Mouse (Mus musculus): Measurements from ENCODE around the gene Thop1.

The Thop1 gene

GRCm38 (mm10) chr10:81106113-81106721, 36.4 kb downstream of the Thop1 start:
- DNase-seq (ENCODE audit: low read depth, low spot score): peak; percentile 100

DNA sequence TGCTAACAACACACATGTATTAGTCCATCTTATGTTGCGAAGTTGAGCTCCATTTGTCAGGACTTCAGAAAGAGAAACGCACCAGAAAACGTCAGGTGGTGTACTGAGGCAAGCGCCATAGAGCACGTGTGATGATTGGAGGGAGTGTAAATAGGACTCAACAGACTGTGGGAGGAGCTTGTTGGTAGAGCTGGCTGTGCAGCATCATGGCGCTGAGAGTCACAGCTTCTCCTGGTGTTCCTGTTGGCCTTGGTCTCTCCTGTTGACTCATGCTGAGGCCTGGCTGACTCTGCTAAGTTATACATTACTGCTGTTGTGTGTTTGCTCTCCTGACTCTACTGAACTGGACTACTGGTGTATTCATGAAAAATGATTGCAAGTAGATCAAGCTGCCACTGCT, 43.1 kb downstream of the Thop1 start:
- peak; percentile 79 for DNase-seq (ENCODE audit: low read depth, low spot score)

DNA sequence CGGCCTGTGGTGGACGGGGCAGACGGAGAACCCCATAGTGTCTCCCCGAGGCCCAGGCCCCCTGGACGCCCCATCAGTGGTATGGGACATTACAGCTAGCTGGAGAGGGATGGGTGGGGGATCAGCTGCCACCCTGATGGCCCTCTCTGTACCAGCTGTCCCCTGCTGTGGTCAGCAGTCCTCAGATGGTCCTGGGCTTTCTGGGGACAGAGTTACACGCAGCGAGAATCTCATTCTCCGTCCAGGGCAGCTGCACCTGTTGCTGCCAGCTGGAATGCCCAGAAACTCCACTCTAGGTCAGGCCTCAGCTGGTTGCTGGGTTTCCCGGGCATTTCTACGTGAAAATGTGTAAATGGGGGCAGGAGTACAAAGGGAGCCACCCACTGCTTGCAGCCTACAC, 49.8 kb downstream of the Thop1 start:
- DNase-seq (ENCODE audit: low read depth, low spot score): no peak

- DNase-seq (ENCODE audit: low read depth, low spot score): no peak
Measured at GRCm38 (mm10) chr10:81120650-81121049, 50.8 kb downstream of the Thop1 start.

DNA sequence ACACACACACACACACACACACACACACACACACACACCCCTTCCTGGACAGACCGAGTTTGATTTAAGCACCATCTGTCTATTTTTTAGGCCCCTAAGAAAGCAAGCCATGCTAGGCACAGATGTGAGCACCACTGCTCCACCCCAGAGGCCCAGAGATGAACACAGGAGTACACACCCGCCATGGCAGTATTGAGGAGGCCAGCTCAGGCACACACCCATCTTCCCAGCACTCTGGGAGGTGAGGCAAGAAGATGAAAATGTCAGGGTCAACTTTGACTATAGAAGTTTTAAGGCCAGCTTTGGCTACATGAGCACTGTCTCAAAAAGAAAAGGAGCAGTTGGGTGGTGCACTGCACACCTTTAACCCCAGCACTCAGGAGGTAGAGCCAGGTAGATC, 53.1 kb downstream of the Thop1 start:
- no peak for DNase-seq (ENCODE audit: low read depth, low spot score)

GRCm38 (mm10) chr10:81123500-81123899, 53.7 kb downstream of the Thop1 start:
- no peak for DNase-seq (ENCODE audit: low read depth, low spot score)

Data from R1 (cell line).